Mouse (Mus musculus) large intestine, adult 2 months (tissue): Measurements from ENCODE around the gene Gadd45b. TPM values are rescaled to one million over a fixed set of nuclear protein-coding genes. Genes with fewer than 3 reads are reported as not detected.

Experiments used
- DNase-seq: peaks from one replicate; pipeline ENCODE4 v3.0.0-alpha.2; 2012; ENCODE audit warnings: low read depth, low spot score
- WGBS: fragments of 180-500 bp; shearing (Covaris S2); methylation state at CpG from one replicate; pipeline ENCODE4 v1.1.7; 2018; 5-methylcytosine and 5-hydroxymethylcytosine counted together
- polyA plus RNA-seq: library from polyadenylated mRNA; depleted of rRNA; stranded (reverse); fragments of >200 nt; gene quantifications from 2 replicates; pipeline ENCODE4 v1.2.3, GENCODE M21; 2012

Gadd45b gene
- polyA plus RNA-seq, 1 experiment: 18.3 TPM

DNA sequence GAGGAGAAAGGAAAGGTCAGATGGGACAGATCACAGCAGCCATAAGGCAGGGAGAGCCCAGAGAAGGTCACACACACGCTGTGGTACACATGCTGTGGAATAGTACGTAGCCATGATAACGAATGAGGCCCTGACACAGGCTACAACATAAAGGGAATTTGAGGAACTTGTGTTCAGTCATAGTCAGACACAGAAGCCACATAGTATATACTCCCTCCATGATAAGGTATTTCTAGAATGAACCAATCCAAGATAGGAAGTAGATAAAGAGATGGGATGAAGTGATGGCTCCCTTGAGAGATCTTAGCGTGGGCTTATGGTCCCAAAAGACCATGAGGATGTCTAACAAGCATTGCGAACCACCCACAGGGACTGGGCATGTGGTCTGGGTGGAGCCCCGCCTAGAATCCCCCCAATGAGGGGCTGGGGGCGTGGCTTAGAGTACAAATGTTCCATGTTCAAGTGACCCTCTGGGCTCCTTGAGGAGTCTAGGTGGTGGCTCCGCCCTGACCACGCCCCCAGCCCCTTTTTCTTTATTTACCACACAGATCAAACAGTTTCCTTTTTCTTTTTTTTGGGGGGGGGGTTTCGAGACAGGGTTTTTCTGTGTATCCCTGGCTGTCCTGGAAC is 22.0 kb downstream of the Gadd45b start:
- no peak for DNase-seq
- 76% methylated on average over 10 of the region's 10 CpGs for WGBS

DNA sequence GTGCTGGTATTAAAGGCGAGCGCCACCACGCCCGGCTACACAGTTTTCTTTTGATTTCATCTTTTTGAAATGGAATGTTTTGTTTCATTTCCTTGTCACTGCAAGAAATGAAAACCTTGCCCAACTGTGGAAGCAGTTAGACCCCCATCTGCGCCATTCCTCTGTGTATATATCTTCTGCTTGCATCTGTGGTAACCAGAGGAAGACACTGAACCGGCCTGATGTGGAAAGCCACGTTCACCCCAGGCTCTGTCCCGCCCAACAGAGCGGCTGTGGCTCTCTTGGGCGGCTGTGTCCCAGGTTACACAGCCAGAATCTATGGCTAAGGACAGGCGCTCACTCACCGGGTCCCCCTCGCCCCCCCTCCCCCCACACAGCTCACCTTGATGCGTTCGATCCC is 22.6 kb downstream of the Gadd45b start:
- no peak for DNase-seq
- WGBS: 83% methylated on average over 15 of the region's 15 CpGs

DNA sequence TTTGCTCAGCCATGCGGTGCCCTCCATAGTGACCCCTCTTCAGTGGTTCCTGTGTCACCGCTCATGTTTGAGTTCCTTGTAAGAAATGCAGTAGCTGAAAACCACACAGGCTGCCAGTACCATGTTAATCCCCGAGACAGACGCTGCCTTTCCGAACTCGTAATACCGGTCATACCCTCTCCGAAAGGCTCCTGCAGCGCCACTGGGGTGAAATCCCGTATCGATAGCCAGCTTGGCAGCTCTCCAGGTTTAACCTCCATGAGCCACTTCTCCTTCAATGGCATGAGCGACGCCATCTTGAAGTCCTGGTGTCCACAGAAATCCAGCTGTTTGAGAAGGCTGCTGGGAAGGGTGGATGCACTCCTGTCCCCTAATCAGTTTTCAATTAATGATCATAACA is 24.5 kb downstream of the Gadd45b start:
- 72% methylated on average over 13 of the region's 13 CpGs for WGBS
- no peak for DNase-seq

DNA sequence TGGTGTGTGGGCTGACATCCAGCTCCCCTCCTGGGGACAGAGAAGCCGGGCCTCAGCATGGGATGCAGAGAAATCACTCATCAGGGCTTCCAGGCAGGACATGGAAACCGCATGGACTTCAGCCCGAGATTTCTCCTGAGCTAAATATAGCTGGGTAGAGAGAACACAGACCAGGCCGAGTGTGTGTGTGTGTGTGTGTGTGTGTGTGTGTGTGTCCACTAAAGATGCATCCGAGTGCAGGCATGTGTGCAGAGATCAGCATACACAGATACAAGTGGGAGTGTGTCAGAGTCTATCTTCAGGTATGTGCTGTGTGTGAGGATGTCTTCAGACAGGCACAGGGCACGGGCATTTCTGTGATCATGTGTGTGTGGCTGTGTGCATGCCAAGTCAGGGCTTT is 25.0 kb downstream of the Gadd45b start:
- no peak for DNase-seq
- 53% methylated on average over 6 of the region's 6 CpGs for WGBS

DNA sequence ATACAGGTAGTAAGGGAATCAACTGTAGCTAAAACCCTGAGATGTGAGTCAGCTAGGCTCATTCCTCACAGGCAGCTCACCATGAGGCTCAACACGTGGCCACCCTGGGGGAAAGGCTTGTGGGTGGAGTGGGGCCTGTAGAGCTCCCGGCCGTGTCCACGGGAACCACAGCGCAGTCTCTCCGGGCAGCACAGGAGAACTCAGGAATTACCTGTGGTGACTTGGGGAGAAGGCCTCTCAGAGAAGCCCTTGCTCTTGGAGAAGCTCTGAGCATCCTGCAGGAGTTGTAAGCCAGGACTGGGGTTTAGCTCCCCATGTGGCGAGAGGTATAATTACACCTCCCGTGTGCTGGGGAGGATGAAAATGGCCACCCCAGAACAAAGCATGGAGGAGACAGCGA is 25.7 kb downstream of the Gadd45b start:
- DNase-seq: peak; percentile 57
- WGBS: 21% methylated on average over 9 of the region's 9 CpGs

DNA sequence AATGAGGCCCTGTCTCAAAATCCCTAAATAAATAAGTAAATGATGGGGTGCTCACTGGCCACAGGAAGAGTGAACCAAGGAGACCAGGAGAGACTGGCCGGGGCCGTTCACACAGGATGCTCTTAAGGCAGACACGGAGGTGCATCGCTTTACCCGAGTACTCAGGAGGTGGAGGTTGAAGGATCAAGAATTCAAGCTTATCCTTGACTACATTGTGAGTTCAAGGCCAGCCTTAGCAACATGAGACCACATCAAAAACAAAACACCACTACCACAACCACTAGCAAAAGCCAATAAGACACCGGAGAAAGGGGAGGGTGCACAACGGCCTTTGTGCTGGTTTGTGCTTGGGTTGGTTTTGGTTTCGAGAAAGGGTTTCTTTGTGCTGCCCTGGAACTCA is 26.5 kb downstream of the Gadd45b start:
- 96% methylated on average over 8 of the region's 8 CpGs for WGBS
- no peak for DNase-seq

DNA sequence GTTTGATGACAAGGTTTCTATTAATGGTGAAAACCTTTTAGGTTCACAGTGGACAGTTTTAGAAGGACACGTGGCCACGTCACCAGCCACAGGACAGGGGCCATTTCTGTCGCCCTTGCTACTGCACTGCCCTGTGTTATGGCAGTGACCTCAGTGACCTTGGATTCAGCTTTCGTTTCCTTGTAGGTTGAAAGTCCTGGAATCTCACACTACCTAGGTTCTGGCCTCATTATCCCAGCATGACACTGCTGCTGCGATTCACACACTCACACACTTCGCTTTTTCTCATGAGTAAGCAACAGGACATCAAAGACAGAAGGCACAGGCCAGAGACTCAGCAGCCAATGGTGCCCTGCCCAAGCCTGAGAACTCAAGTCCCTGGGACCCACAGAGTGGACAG is 27.0 kb downstream of the Gadd45b start:
- 87% methylated on average over 6 of the region's 6 CpGs for WGBS

DNA sequence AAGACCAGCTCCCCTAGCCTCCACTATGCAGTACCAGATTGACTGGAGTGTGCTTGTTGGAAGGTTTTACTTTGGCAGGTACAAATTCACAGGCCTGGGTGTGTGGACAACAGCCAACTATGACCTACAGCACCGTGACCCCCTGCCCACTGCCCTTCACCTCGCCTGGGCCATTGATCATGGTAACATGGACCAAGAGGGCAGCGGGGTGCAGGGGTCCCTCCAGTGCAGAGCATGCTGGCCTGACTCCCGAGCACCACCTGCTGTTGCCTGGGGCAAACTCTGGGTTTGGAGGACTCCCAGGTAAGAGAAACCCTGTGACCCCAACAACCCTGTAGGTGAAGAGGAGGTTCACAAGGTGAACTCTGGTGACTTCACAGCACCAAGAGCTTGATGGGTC is 27.9 kb downstream of the Gadd45b start:
- 86% methylated on average over 4 of the region's 4 CpGs for WGBS
- no peak for DNase-seq

More for the DNA sequence above, 27.0 kb downstream of the Gadd45b start:
- DNase-seq: no peak

DNA sequence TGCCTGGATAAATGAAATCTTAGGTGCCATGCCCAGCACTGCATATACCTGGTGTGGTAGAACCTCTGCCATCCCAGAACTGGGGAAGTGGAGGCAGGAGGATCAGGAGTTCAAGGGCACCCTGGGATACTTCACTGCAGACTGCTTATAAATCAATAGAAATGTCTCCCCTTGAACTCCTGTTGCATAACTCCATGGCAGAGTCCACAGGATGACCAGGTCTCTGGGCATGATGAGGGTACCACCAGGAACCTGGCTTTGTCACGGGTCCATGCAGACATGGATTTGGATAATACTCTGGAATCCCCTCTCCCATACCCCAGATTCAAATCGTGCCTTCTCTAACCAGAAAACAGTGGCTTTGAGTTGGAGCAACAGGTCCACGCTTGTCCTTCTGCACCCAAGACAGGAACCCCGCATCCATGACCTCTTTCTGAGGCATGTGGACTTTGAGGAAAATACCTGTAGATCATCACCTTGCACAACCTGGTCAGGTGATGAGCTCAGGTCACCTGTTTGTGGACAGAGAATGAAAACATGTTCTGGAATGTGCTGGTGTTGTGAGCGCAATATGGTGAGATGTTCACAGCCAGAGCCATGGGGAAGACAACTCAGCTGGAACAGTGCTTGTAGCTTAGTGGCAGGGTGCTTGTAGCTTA is 29.2 kb downstream of the Gadd45b start:
- DNase-seq: no peak
- WGBS: 97% methylated on average over 5 of the region's 5 CpGs

DNA sequence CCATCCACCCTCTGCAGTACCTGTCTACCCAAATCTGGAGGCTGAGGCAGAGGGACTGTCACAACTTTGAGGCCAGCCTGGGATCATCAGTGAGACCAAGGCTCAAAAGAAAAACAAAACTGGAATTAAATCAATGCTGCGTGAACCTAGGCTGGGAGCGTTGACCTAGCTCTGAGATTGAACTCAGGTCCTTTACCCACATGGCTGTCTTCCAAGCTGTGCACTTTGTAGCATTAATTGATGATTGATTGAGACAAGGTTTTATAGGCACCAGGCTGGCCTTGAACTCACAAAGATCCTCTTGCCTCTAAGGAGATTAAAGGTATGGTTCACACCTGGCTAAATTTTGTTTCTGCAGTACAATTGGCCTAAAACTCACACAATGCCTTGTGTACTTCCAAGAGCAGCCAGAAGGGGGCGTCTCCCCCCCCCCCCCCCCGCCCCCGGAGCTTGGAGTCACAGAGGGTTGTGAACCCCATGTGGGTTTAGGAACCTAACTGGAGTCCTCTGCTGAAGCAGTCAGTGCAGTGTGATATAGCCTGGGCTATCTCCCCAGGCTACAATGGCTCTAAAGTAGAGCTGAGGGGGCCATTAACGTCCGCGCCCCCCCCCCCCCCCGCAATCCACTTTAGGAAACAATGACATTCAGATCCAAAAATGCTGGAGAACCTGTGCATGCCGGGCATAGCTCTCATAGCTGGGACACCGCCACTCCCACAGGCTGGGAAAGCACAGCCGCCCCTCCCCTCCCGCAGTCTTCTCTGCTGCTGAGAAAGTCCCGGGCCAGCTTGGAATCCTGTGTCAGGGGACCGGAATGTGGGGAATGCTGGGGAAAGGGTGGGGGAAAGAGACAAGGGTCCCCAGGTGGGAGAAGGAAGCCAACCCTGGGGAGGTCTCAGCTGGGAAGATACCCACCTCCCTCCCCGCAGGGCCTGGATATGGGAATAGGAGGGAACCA is 31.0 kb downstream of the Gadd45b start:
- 19% methylated on average over 16 of the region's 16 CpGs for WGBS
- DNase-seq: no peak

DNA sequence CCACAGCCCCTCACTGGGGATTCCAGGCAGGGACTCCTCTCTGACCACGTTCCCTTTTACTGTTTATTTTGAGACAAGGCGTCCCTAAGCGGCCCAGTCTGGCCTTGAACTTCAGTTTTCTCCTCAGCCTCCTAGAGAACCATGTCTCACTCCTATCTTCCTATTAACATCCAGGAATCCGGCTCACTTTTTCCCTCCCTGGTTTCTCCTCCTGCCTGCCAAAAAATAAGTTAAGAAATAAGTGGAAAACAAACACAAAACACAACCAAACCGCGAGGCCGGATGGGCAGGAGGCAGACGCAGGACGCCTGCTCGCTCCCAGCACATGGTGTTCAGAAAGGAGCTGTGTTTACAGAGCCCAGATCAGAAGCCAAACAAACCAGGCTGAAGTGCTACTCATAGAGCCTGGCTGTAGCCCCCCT is 32.2 kb downstream of the Gadd45b start:
- 53% methylated on average over 10 of the region's 10 CpGs for whole genome bisulfite sequencing
- no peak for DNase-seq

DNA sequence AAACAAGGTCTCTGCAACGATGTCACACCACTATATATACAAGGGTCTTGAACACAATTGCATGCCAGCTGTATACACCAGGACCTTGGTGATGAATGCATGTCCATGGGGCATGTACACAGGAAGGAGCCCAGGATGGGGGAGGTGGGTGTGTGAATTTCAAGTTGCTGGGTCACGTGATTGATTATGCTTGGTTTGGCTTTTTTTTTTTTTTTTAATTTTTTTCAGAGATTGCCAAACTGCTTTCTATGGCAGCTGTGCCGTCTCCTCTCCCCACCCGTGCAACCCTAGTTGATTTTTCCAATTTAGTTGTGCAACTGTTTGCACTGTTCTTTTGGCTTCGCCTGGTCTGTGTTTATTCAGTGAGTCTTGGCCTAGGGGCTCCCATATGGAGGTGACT is 32.7 kb downstream of the Gadd45b start:
- 51% methylated on average over 5 of the region's 5 CpGs for WGBS
- no peak for DNase-seq

DNA sequence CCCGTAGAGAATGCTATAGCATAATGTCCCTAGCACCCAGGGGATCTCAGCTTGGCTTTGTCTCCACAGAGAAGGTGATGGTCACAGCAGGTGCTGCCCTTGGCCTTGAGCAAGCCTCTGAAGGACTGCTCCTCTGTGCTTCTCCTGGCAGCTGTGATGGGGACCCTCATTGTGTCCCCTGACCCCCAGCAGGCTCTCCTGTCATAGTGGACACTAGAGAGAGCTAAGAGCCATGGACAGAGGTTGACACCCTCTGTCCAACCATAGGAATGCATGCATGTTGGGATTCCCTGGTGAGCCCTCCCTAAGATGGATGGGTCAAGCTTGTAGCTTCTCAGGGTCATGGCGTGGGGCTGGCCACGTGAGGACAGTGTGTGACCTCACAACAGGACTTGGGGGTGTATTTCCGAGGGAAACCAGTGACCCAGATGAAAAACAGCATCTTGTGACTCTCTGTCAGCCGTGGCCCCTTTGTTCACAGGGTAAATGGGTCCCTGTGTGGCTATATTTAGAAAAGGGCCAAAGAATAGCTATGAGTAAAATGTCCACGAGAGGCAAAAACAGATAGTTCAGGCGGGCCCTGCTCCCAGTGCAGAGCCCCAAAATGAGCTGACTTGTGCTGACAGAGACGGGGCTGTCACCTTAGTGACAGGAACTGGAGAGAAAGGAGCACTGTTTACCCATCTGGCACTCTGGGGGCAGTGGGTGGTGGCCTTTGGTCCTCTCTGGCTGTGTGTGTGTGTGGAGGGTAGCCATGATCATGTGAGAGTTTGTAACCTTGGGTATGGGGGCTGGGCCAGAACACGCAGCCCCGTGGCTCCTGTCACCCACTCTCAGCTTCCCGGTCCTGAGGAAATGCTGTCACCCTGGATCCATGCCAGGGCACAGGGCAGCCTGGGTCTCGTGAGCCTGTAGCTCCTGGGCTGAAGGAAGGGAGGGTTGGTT is 33.4 kb downstream of the Gadd45b start:
- 49% methylated on average over 12 of the region's 12 CpGs for WGBS
- no peak for DNase-seq

DNA sequence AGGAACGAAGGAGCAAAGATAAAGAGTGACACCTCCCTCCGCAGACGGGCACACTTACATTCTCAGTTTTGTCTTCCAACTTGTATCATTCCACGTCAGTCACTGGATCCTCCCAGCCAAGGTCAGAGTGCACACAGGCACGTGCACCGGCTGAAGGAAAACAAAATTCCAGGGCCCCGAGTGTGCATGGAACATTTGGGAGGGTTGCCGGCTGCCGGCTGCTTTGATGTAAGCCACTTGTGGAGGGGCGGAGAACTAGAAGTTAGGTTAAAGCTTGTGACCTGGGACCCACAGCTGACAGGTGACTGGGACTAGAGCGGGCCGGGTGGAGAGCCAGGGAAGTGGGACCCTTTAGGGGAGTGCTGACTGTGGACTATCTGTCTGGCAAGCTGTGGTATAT is 36.4 kb downstream of the Gadd45b start:
- no peak for DNase-seq
- WGBS: 37% methylated on average over 12 of the region's 12 CpGs

DNA sequence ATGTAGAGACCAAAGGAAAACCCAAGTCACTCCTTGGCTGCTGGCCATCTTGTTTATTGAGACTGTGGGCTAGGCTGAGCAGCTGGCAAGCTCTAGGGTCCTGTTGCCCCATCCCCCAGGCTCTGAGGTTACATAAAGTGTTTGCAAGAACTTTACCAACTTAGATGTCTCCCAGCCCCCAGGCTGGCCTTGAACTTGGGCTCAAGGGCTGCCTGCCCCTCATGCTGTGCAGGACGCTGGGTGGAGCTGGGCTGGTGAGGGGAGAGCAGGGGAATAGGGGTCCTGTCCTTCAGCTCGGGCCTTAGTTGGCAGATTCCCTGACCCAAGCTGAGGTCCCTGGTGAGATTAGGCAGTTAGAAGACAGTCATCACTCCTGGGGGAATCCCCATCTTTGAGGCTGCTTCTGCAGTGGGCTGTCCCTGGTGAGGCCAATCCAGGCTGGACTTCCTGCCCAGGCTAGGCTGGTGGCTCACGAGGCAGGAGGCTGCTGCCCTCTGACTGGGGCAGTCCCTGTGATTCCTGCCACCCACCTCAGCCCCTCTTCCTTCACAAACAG is 37.3 kb downstream of the Gadd45b start:
- WGBS: 34% methylated on average over 3 of the region's 3 CpGs
- no peak for DNase-seq

DNA sequence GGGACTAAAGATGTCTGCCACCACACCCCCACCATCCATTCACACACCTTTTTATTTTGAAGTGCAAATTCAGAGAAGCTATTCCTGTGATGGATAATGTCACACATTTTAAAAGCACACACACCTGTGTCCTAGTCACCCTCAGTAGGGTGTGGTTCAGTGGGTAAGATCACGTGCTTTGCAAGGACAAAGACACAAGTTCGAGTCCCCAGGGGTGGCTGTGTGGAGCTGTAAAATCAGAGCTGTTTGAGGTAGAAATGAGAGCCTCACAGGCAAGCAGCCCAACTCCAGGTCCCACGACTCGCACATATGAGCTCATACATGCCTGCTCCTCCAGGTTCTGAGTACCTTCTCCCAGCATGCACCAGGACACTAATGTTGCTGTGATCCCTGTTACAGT is 38.2 kb downstream of the Gadd45b start:
- WGBS: 76% methylated on average over 4 of the region's 4 CpGs
- no peak for DNase-seq

DNA sequence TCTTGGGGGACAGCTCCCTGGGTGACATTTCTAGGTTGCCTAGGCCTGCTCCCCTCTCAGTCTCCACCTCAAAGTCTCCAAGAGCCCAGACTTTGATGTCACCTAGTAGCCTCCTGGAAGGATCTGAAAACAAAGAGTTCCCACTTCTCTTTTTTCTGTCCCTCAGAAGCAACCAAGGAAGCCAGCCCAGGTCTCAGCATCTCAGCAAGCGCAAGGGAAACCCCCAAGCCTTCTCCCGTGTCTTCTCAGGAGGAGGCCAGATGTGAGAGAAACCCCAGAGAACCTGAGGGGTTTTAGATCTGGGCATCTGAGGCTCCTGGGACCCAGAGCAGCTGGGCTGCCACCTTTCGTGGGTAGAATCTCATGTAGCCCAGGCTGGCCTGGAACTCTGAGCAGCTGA is 39.4 kb downstream of the Gadd45b start:
- WGBS: 89% methylated on average over 3 of the region's 3 CpGs
- no peak for DNase-seq

DNA sequence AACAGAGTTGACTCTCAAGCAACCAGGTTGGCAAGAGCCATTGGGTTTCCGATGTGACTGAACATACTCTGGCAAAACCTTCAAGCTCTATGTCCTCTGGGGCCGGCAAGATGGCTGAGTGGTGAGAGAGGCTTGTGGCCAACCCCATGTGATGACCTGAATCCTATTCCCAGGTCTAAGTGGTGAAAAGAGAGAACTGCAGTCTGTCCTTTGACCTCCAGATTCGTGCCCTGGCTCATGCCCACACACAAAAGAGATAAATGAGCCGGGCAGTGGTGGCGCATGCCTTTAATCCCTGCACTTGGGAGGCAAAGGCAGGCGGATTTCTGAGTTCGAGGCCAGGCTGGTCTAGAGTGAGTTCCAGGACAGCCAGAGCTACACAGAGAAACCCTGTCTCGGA is 40.3 kb downstream of the Gadd45b start:
- WGBS: 85% methylated on average over 8 of the region's 8 CpGs
- DNase-seq: no peak

DNA sequence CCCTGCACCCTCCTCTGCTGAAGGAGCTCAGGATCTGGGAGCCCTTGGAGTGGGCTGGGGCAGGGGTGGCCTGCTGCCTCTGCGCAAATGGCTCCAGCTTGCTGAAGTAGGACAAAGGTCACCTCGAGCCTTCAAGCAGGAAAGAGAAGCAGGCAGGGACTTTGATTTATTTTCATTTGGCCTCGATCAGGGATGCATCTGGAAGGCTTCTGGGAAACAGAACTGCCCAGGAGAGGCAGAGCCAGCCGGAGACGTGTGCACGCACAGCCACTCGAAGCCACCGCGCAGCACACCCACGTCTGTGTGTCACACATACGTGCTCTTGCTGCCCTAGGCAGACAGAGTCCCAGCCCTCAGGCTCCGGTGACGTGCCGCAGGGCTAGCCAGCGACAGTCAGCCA is 41.7 kb downstream of the Gadd45b start:
- WGBS: 21% methylated on average over 15 of the region's 15 CpGs
- DNase-seq: no peak
